Mouse (Mus musculus): ENCODE data around the gene Foxn3.

DNA sequence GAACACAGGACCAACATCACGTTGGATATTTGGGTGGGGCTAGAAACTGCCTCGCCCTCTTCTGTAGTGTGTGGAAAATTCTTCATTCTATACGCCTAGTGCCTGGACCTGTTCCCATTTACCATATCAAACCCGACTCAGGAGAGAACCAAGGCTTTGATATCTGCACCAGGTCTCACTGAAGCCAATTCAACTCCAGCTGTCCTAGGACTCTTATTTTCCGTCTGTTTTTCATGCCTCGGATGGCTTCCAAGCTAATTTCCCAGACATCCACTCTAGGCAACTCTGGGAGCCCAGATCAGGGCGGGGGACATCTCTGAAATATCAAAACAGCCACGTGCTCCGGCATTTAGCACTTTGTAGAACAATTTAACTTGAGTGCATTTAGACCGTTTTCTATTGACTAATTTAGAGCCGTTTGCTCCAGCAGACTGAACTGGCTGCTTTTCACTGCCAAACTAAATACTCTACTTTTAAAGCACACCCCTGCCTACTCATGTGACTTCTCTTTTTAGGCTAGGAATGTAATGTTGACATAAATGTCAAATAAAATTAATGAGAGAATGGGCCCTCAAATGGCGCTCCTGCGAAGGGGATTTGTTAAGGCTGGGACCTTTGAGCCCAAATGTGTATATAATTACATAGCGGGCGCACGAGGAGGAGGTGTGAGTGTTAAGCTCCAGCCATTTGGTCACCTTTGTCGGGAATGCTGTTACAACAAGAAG, 33.5 kb downstream of the Foxn3 start:
- TF ChIP-seq CTCF (conservative IDR thresholded peaks at IDR 0.05 in 1 of 2, IDR thresholded peaks at IDR 0.05 in 1 of 2; ENCODE audit: low read depth in 2 of 2, low read length in 2 of 2) (no peak), POLR2A (IDR thresholded peaks at IDR 0.05; ENCODE audit: low read depth, low read length) (no peak), USF1 (IDR thresholded peaks at IDR 0.05; ENCODE audit: low read depth, low read length) (no peak), NRF1 (IDR thresholded peaks at IDR 0.05; ENCODE audit: low read depth, low read length) (no peak), JUND (conservative IDR thresholded peaks at IDR 0.05; ENCODE audit: low read depth, low read length) (no peak), NELFE (IDR thresholded peaks at IDR 0.05; ENCODE audit: low read depth, low read length) (no peak), IRF4 (IDR thresholded peaks at IDR 0.05; ENCODE audit: low read depth, low read length) (no peak), MAFK (IDR thresholded peaks at IDR 0.05; ENCODE audit: insufficient replicate concordance, low read length) (no peak), E2F4 (IDR thresholded peaks at IDR 0.05; ENCODE audit: insufficient replicate concordance, low read depth, low read length) (no peak), ZKSCAN1 (IDR thresholded peaks at IDR 0.05; ENCODE audit: borderline replicate concordance, low read depth, low read length) (no peak)

Measured in CH12.LX (cell line).